Mouse (Mus musculus) embryonic facial prominence, embryonic 14.5 days (tissue): ENCODE data around the gene Map4k5. TPM values are rescaled to one million over a fixed set of nuclear protein-coding genes. Genes with fewer than 3 reads are reported as not detected.
A peak's percentile ranks its signal among the peaks of the same experiment; 100 is the strongest.

Experiments
- ATAC-seq: fragments of 200-750 bp; cut with Nextera tagmentation; 2 replicates; pipeline ENCODE4 v1.8.0; 2017; ENCODE audit warnings: low read depth, moderate number of reproducible peaks, moderate TSS enrichment
- DNase-seq: peaks from one replicate; pipeline ENCODE4 v3.0.0-alpha.2; 2015; ENCODE audit warnings: low spot score
- H3K27ac ChIP-seq: fragments of 300-500 bp; sonication (generic); replicated peaks from 2 replicates; pipeline ENCODE4 v1.5.1; 2014; ENCODE audit warnings: low read depth, mild to moderate bottlenecking, low read length, moderate library complexity
- H3K27me3 ChIP-seq: fragments of 300-500 bp; sonication (generic); replicated peaks from 2 replicates; pipeline ENCODE4 v1.6.1; 2014; ENCODE audit warnings: low read length; ENCODE audit not compliant: control insufficient read depth, insufficient read depth
- H3K36me3 ChIP-seq: fragments of 300-500 bp; sonication (generic); 2 replicates; pipeline ENCODE4 v1.6.1; 2014; ENCODE audit warnings: low read length, mixed read lengths; ENCODE audit not compliant: control insufficient read depth, insufficient read depth
- H3K4me1 ChIP-seq: fragments of 300-500 bp; sonication (generic); 2 replicates; pipeline ENCODE4 v1.6.1; 2014; ENCODE audit warnings: antibody characterized with exemption, low read length; ENCODE audit not compliant: control insufficient read depth, insufficient read depth
- H3K4me2 ChIP-seq: fragments of 300-500 bp; sonication (generic); 2 replicates; pipeline ENCODE4 v1.6.1; 2014; ENCODE audit warnings: low read depth, mild to moderate bottlenecking, low read length, moderate library complexity, mixed read lengths
- H3K4me3 ChIP-seq: fragments of 300-500 bp; sonication (generic); 2 replicates; pipeline ENCODE4 v1.5.1; 2014; ENCODE audit warnings: low read depth, mild to moderate bottlenecking, low read length
- H3K9ac ChIP-seq: fragments of 300-500 bp; sonication (generic); 2 replicates; pipeline ENCODE4 v1.6.1; 2014; ENCODE audit warnings: low read depth, mild to moderate bottlenecking, low read length, moderate library complexity, mixed read lengths
- H3K9me3 ChIP-seq: fragments of 300-500 bp; sonication (generic); 2 replicates; pipeline ENCODE4 v1.6.1; 2016; ENCODE audit warnings: low read length; ENCODE audit not compliant: control insufficient read depth
- WGBS: fragments of 180-500 bp; shearing (Covaris S2); extraction: QIAGEN DNeasy Blood & Tissue Kit; methylation state at CpG from one replicate; pipeline ENCODE4 v1.1.7; 2014; 5-methylcytosine and 5-hydroxymethylcytosine counted together
- polyA plus RNA-seq: library from polyadenylated mRNA; unstranded; fragments of >200 nt; fragmentation: Nextera tagmentation; extraction: Ambion mirVana; gene quantifications from 2 replicates; pipeline ENCODE4 v1.2.1, GENCODE M21; 2014

Gene Map4k5
- polyA plus RNA-seq, 1 experiment from 2014 or later = 45.2 TPM

- peaks cover 22% of the 10 kb centered on the region for H3K4me1 ChIP-seq
- H3K4me2 ChIP-seq = peak overlapping the region; percentile 63; the same call in 1 of the 2 replicates
- no peak overlapping the region for H3K27ac ChIP-seq
- H3K4me3 ChIP-seq = peak overlapping the region; percentile 93; the same call in 1 of the 2 replicates
- H3K9me3 ChIP-seq = no peaks in the 10 kb centered on the region
- 46% methylated on average over 6 of the region's 6 CpGs for WGBS
- DNase-seq (no peak), ATAC-seq (no peak)
- H3K27me3 ChIP-seq = no peaks in the 10 kb centered on the region
- H3K36me3 ChIP-seq = no peaks in the 10 kb centered on the region
- H3K9ac ChIP-seq = no peak overlapping the region
Observed at GRCm38 (mm10) chr12:69893927-69894326, 927 bp upstream of the Map4k5 start.

GRCm38 (mm10) chr12:69891721-69892120 is 1.3 kb downstream of the Map4k5 start:
- Histone ChIP-seq H3K27ac (peak overlapping the region; percentile 94; the same call in 1 of the 2 replicates), H3K36me3 (0 out of 2 replicates have a peak, but pooled peaks cover 3% of the 10 kb centered on the region), H3K4me3 (peak overlapping the region; percentile 93), H3K4me1 (peaks cover 23% of the 10 kb centered on the region), H3K4me2 (peak overlapping the region; percentile 63), H3K9me3 (no peaks in the 10 kb centered on the region), H3K27me3 (no peaks in the 10 kb centered on the region), H3K9ac (peak overlapping the region; percentile 99)
- WGBS = 33% methylated on average over 3 of the region's 3 CpGs
- ATAC-seq (no peak), DNase-seq (no peak)

- peak overlapping the region; percentile 63 for H3K4me2 ChIP-seq
- H3K27me3 ChIP-seq = no peaks in the 10 kb centered on the region
- H3K9me3 ChIP-seq = no peaks in the 10 kb centered on the region
- peak overlapping the region; percentile 99 for H3K9ac ChIP-seq
- H3K36me3 ChIP-seq = 0 out of 2 replicates have a peak, but pooled peaks cover 3% of the 10 kb centered on the region
- WGBS = 17% methylated on average over 5 of the region's 5 CpGs
- H3K27ac ChIP-seq = peak overlapping the region; percentile 44; the same call in 1 of the 2 replicates
- H3K4me1 ChIP-seq = peaks cover 23% of the 10 kb centered on the region
- H3K4me3 ChIP-seq = peak overlapping the region; percentile 93
- no peak for ATAC-seq
- DNase-seq = no peak
Observed at GRCm38 (mm10) chr12:69890476-69890875, 2.5 kb downstream of the Map4k5 start.

GRCm38 (mm10) chr12:69890051-69890450 is 2.9 kb downstream of the Map4k5 start:
- 49% methylated on average over 6 of the region's 6 CpGs for WGBS
- Histone ChIP-seq H3K27me3 (no peaks in the 10 kb centered on the region), H3K36me3 (0 out of 2 replicates have a peak, but pooled peaks cover 3% of the 10 kb centered on the region), H3K4me2 (peak overlapping the region; percentile 63), H3K4me1 (peaks cover 23% of the 10 kb centered on the region), H3K4me3 (peak overlapping the region; percentile 93), H3K27ac (peak overlapping the region; percentile 44; the same call in 1 of the 2 replicates), H3K9ac (peak overlapping the region; percentile 99; the same call in 1 of the 2 replicates), H3K9me3 (no peaks in the 10 kb centered on the region)
- DNase-seq (no peak), ATAC-seq (no peak)

GRCm38 (mm10) chr12:69888345-69888744 is 4.7 kb downstream of the Map4k5 start:
- 44% methylated on average over 1 of the region's 1 CpGs for WGBS

GRCm38 (mm10) chr12:69887776-69888175 is 5.2 kb downstream of the Map4k5 start:
- Histone ChIP-seq H3K9me3 (no peaks in the 10 kb centered on the region), H3K4me3 (no peak overlapping the region), H3K4me2 (no peak overlapping the region), H3K9ac (no peak overlapping the region), H3K27me3 (no peaks in the 10 kb centered on the region), H3K36me3 (0 out of 2 replicates have a peak, but pooled peaks cover 6% of the 10 kb centered on the region), H3K27ac (no peak overlapping the region), H3K4me1 (peaks cover 23% of the 10 kb centered on the region)
- ATAC-seq = no peak
- DNase-seq = no peak
- 65% methylated on average over 6 of the region's 6 CpGs for WGBS

More at GRCm38 (mm10) chr12:69888345-69888744, 4.7 kb downstream of the Map4k5 start:
- no peak overlapping the region for H3K27ac ChIP-seq
- no peaks in the 10 kb centered on the region for H3K27me3 ChIP-seq
- no peak overlapping the region for H3K4me2 ChIP-seq
- DNase-seq = no peak
- no peaks in the 10 kb centered on the region for H3K9me3 ChIP-seq
- no peak overlapping the region for H3K4me3 ChIP-seq
- H3K4me1 ChIP-seq = peaks cover 23% of the 10 kb centered on the region
- no peak for ATAC-seq
- no peak overlapping the region for H3K9ac ChIP-seq
- 0 out of 2 replicates have a peak, but pooled peaks cover 3% of the 10 kb centered on the region for H3K36me3 ChIP-seq

GRCm38 (mm10) chr12:69885170-69885923 is 7.7 kb downstream of the Map4k5 start:
- Histone ChIP-seq H3K27me3 (no peaks in the 10 kb centered on the region), H3K27ac (no peak overlapping the region), H3K4me2 (no peak overlapping the region), H3K9ac (no peak overlapping the region), H3K9me3 (no peaks in the 10 kb centered on the region), H3K36me3 (0 out of 2 replicates have a peak, but pooled peaks cover 6% of the 10 kb centered on the region), H3K4me3 (no peak overlapping the region), H3K4me1 (peaks cover 19% of the 10 kb centered on the region)
- no peak for ATAC-seq
- no peak for DNase-seq
- WGBS = 83% methylated on average over 5 of the region's 5 CpGs

GRCm38 (mm10) chr12:69884053-69884452 is 8.9 kb downstream of the Map4k5 start:
- Histone ChIP-seq H3K27ac (no peak overlapping the region), H3K4me1 (peaks cover 22% of the 10 kb centered on the region), H3K27me3 (no peaks in the 10 kb centered on the region), H3K4me3 (no peak overlapping the region), H3K4me2 (no peak overlapping the region), H3K9me3 (no peaks in the 10 kb centered on the region), H3K9ac (no peak overlapping the region), H3K36me3 (0 out of 2 replicates have a peak, but pooled peaks cover 6% of the 10 kb centered on the region)
- no peak for DNase-seq
- 96% methylated on average over 5 of the region's 5 CpGs for WGBS
- no peak for ATAC-seq
